Mouse (Mus musculus) testis, adult 2 months (tissue): ENCODE data around the gene Ppard.

Experiments used
- CTCF ChIP-seq: fragments of 200-500 bp; IDR thresholded peaks from 2 replicates; pipeline ENCODE4 v1.5.1; 2012; ENCODE audit warnings: low read depth, mild to moderate bottlenecking, inconsistent platforms, low read length, moderate library complexity; ENCODE audit not compliant: control insufficient read depth, insufficient read depth, insufficient replicate concordance
- POLR2A ChIP-seq: fragments of 200-500 bp; IDR thresholded peaks from 2 replicates; pipeline ENCODE4 v1.6.1; 2012; ENCODE audit warnings: low read depth, mild to moderate bottlenecking, inconsistent platforms, low read length, moderate library complexity; ENCODE audit not compliant: control insufficient read depth

DNA sequence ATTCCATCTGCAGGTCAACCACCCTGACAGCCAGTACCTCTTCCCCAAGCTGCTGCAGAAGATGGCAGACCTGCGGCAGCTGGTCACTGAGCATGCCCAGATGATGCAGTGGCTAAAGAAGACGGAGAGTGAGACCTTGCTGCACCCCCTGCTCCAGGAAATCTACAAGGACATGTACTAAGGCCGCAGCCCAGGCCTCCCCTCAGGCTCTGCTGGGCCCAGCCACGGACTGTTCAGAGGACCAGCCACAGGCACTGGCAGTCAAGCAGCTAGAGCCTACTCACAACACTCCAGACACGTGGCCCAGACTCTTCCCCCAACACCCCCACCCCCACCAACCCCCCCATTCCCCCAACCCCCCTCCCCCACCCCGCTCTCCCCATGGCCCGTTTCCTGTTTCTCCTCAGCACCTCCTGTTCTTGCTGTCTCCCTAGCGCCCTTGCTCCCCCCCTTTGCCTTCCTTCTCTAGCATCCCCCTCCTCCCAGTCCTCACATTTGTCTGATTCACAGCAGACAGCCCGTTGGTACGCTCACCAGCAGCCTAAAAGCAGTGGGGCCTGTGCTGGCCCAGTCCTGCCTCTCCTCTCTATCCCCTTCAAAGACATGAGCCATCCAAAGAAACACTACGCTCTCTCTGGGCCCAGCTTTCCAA, 67.3 kb downstream of the Ppard start:
- TF ChIP-seq POLR2A (no peak), CTCF (no peak)
